Mouse (Mus musculus): Measurements from ENCODE around the gene Itga6. TPM values are rescaled to one million over a fixed set of nuclear protein-coding genes. Genes with fewer than 3 reads are reported as not detected.

The Itga6 gene
- polyA plus RNA-seq (2017; shearing (Covaris generic)): 31.2 TPM

GRCm38 (mm10) chr2:71745610-71746374 lies at the start of gene Itga6:
Gene Itga6 (plus strand): TSS chr2:71745616.

GRCm38 (mm10) chr2:71872801-71873443 lies 127.5 kb downstream of the Itga6 start, which contains the start of gene Pdk1:
Gene Pdk1 (plus strand): TSS chr2:71873224.

Other genes with a start within 250 kb of the Itga6 start
- not detected for gene Dlx1, start 217.5 kb upstream of the Itga6 start, polyA plus RNA-seq (2017; shearing (Covaris generic))
- gene Dlx2, start 198.9 kb upstream of the Itga6 start, polyA plus RNA-seq (2017; shearing (Covaris generic)): not detected
- gene Pdk1, start 127.6 kb downstream of the Itga6 start, polyA plus RNA-seq (2017; shearing (Covaris generic)): 50.7 TPM
- gene Rapgef4, start 235.6 kb downstream of the Itga6 start, polyA plus RNA-seq (2017; shearing (Covaris generic)): 17.8 TPM

Data from CD4-positive, CD25-positive, alpha-beta regulatory T cell, adult 9 weeks (primary cell).